Mouse (Mus musculus) heart, embryonic 16.5 days (tissue): ENCODE measurements around the gene Cadm1. TPM values are rescaled to one million over a fixed set of nuclear protein-coding genes. Genes with fewer than 3 reads are reported as not detected.

Experiments
- ATAC-seq: fragments of 200-750 bp; cut with Nextera tagmentation; replicated peaks from 2 replicates; pipeline ENCODE4 v1.8.0; 2017; ENCODE audit warnings: moderate number of reproducible peaks; ENCODE audit not compliant: insufficient read depth, low FRiP score; ENCODE audit errors: extremely low read depth
- H3K27ac ChIP-seq: fragments of 300-500 bp; sonication (generic); 2 replicates; pipeline ENCODE4 v1.5.1; 2014; ENCODE audit warnings: mild to moderate bottlenecking, low read length, control low read depth, moderate library complexity
- H3K27me3 ChIP-seq: fragments of 300-500 bp; sonication (generic); 2 replicates; pipeline ENCODE4 v1.6.1; 2014; ENCODE audit warnings: low read length, mixed read lengths; ENCODE audit not compliant: control insufficient read depth, insufficient read depth
- H3K36me3 ChIP-seq: fragments of 300-500 bp; sonication (generic); 2 replicates; pipeline ENCODE4 v1.6.1; 2014; ENCODE audit not compliant: control insufficient read depth, insufficient read depth
- H3K4me1 ChIP-seq: fragments of 300-500 bp; sonication (generic); 2 replicates; pipeline ENCODE4 v1.6.1; 2014; ENCODE audit warnings: low read length, mixed read lengths; ENCODE audit not compliant: control insufficient read depth, insufficient read depth
- H3K4me2 ChIP-seq: fragments of 300-500 bp; sonication (generic); 2 replicates; pipeline ENCODE4 v1.6.1; 2014; ENCODE audit warnings: low read depth, mild to moderate bottlenecking, control low read depth, low read length
- H3K4me3 ChIP-seq: fragments of 300-500 bp; sonication (generic); 2 replicates; pipeline ENCODE4 v1.5.1; 2014; ENCODE audit warnings: mild to moderate bottlenecking, control low read depth, low read length
- H3K9ac ChIP-seq: fragments of 300-500 bp; sonication (generic); 2 replicates; pipeline ENCODE4 v1.6.1; 2014; ENCODE audit warnings: low read length, control low read depth
- H3K9me3 ChIP-seq: fragments of 300-500 bp; sonication (generic); replicated peaks from 2 replicates; pipeline ENCODE4 v1.6.1; 2016; ENCODE audit warnings: low read length; ENCODE audit not compliant: control insufficient read depth
- WGBS: fragments of 180-500 bp; shearing (Covaris S2); extraction: QIAGEN DNeasy Blood & Tissue Kit; methylation state at CpG from one replicate; pipeline ENCODE4 v1.1.7; 2014; 5-methylcytosine and 5-hydroxymethylcytosine counted together
- polyA plus RNA-seq: library from polyadenylated mRNA; unstranded; fragments of >200 nt; fragmentation: Nextera tagmentation; extraction: Ambion mirVana; gene quantifications from 2 replicates; pipeline ENCODE4 v1.2.1, GENCODE M21; 2015

Cadm1 gene
- polyA plus RNA-seq, 1 experiment from 2014 or later: 12.7 TPM

DNA sequence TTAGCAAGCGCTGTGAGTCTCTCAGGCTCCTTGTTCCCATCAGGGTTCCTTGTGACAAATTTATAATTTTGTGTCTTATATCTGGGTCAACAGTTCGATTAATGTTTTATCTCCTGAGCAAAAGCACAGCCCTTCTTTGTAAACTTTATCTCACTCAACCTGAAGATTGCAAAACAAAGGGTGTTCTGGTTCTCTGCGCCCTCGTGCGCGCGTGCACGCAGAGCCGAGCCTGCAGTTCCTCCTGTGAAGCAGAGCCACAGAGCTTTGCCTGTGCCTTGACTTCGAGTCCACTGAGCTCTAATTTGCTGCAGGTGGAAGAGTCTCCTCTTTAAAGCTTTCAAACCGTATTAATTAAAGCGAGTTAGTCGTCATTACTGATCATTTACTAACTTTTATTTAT is 162.9 kb downstream of the Cadm1 start:
- H3K4me1 ChIP-seq: peaks cover 14% of the 10 kb centered on the region
- no peak overlapping the region for H3K4me3 ChIP-seq
- WGBS: 65% methylated on average over 13 of the region's 13 CpGs
- H3K9ac ChIP-seq: no peak overlapping the region
- H3K27me3 ChIP-seq: no peaks in the 10 kb centered on the region
- no peaks in the 10 kb centered on the region for H3K9me3 ChIP-seq
- H3K4me2 ChIP-seq: no peak overlapping the region
- ATAC-seq: no peak
- H3K27ac ChIP-seq: no peak overlapping the region
- H3K36me3 ChIP-seq: no peaks in the 10 kb centered on the region

DNA sequence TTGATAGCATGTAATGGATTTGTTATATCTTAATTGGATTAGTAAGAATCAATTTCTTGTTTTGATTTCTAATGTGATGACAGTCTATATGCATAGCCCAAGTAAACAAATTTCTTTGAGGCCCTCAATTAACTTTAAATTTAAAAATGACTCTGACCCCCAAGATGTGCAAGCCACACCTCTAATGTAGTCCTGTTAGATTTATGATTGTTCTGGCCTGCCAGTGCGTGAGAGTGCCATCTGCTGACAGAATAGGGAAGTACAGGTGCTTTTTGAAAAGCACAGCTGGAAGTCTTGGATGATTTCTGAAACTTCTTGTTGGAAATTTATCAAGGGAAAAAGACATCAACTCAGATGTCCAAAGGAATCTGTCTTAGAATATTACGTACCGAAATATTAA is 169.1 kb downstream of the Cadm1 start:
- H3K27me3 ChIP-seq: 0 out of 2 replicates have a peak, but pooled peaks cover 2% of the 10 kb centered on the region
- no peak overlapping the region for H3K4me2 ChIP-seq
- H3K4me3 ChIP-seq: no peak overlapping the region
- H3K4me1 ChIP-seq: peaks cover 8% of the 10 kb centered on the region
- no peaks in the 10 kb centered on the region for H3K36me3 ChIP-seq
- ATAC-seq: no peak
- 35% methylated on average over 3 of the region's 3 CpGs for WGBS
- H3K9me3 ChIP-seq: no peaks in the 10 kb centered on the region
- H3K9ac ChIP-seq: no peak overlapping the region
- no peak overlapping the region for H3K27ac ChIP-seq

DNA sequence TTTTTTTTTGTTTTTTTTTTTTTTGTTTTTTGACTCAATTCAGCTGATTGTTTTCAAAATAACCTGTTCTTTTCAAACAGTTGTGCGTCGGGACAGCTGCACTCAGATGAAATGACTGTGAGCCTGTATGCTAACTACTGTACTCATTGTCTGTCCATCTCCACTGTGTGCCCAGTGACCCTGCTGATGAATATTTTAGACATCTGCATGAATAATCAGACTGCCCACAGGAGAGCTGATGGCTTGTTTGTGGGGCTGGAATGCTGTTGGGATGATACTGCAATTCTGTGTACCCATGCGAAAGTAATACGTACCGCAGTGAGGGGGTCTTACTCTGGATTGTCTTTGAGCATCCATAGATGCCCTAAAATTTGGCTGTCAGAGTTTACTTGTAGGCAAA is 170.0 kb downstream of the Cadm1 start:
- H3K27me3 ChIP-seq: 0 out of 2 replicates have a peak, but pooled peaks cover 2% of the 10 kb centered on the region
- no peak overlapping the region for H3K4me2 ChIP-seq
- H3K36me3 ChIP-seq: no peaks in the 10 kb centered on the region
- no peak overlapping the region for H3K9ac ChIP-seq
- WGBS: 92% methylated on average over 5 of the region's 5 CpGs
- H3K4me3 ChIP-seq: no peak overlapping the region
- peaks cover 8% of the 10 kb centered on the region for H3K4me1 ChIP-seq
- no peaks in the 10 kb centered on the region for H3K9me3 ChIP-seq
- no peak overlapping the region for H3K27ac ChIP-seq
- ATAC-seq: no peak

DNA sequence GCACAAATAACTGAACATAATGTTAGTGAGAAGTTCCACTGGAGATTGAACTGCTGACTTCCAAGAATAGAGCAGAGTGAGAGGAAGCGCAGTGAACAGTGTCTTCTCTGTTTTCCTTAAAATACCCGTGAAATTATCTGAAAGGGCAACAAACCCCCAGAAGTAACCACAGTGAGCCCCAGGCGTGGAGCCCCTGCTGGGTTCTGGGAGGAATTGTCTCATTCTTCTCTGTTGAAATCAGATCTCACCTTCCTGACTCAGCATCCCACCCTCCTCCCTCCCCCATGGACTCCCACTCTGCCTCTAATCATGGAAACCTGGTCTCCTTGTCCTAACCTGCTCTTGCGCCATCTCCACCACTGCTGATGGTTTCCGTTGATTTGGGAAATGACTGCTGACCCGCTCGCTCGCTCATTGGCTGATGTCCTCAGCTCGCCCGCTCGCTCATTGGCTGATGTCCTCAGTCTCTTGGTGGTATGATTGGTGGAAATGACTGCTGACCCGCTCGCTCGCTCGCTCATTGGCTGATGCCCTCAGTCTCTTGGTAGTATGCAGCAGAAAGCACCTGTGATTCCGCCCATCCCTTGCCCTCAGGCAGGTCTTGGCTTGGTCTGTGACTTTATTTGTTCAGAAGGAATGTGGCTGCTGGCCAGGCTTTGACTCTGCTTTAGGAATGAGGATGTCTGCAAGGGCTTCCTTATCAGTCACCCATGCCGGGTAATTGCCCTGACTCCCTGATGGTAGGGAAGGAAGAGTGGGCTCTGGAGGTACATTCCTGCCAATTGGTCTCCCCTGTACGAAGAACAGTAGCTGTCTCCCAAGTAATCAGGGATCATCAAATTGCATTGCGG is 173.3 kb downstream of the Cadm1 start:
- no peaks in the 10 kb centered on the region for H3K36me3 ChIP-seq
- no peak overlapping the region for H3K9ac ChIP-seq
- no peaks in the 10 kb centered on the region for H3K9me3 ChIP-seq
- 0 out of 2 replicates have a peak, but pooled peaks cover 2% of the 10 kb centered on the region for H3K27me3 ChIP-seq
- no peak for ATAC-seq
- no peak overlapping the region for H3K4me3 ChIP-seq
- no peak overlapping the region for H3K4me2 ChIP-seq
- H3K4me1 ChIP-seq: peaks cover 8% of the 10 kb centered on the region
- WGBS: 80% methylated on average over 19 of the region's 19 CpGs
- H3K27ac ChIP-seq: no peak overlapping the region

DNA sequence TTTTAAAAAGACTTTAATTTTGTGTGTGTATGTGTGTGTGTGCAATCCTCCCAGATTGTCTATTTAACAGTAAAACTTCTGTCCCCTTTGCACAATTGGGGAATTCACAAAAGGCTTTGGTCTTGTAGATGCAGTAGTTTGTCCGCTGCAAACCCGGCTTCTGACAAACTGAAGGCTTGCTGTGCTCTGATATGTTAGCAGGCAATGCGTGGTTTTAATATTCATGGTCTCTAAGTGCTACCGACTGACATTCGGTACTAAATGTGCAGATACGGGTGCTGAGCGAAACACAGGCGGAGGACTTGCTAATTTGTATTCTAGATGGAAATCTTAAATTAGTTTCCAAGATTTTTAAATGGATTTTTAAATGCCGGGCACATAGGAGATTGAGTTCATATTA is 176.4 kb downstream of the Cadm1 start:
- H3K4me2 ChIP-seq: no peak overlapping the region
- WGBS: 94% methylated on average over 9 of the region's 9 CpGs
- H3K4me1 ChIP-seq: peaks cover 8% of the 10 kb centered on the region
- no peak overlapping the region for H3K4me3 ChIP-seq
- no peak overlapping the region for H3K9ac ChIP-seq
- no peaks in the 10 kb centered on the region for H3K9me3 ChIP-seq
- no peak overlapping the region for H3K27ac ChIP-seq
- H3K36me3 ChIP-seq: no peaks in the 10 kb centered on the region
- no peak for ATAC-seq
- no peaks in the 10 kb centered on the region for H3K27me3 ChIP-seq

DNA sequence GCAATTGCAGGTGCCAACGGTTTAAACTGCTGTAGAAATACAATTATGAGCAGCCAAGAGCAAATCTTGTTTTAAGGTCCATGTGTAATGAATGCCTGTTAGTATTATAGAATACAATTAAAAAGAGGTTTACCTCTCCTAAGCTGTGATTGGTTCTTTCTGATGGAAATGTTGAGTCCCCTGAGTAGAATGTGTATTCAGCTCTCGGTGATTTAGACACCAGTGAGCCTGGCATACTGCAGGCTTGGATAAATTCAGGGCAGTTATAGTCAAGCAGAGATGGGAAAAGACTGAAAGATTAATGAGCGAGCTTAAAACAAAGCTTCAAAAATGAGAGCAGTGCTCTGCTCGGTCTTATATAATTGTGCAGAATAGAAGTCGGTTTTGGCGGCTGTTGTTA is 177.4 kb downstream of the Cadm1 start:
- Histone ChIP-seq H3K9me3 (no peaks in the 10 kb centered on the region), H3K27me3 (no peaks in the 10 kb centered on the region), H3K27ac (no peak overlapping the region), H3K4me2 (no peak overlapping the region), H3K9ac (no peak overlapping the region), H3K4me3 (no peak overlapping the region), H3K4me1 (peaks cover 8% of the 10 kb centered on the region), H3K36me3 (no peaks in the 10 kb centered on the region)
- ATAC-seq: no peak
- WGBS: 90% methylated on average over 6 of the region's 6 CpGs

DNA sequence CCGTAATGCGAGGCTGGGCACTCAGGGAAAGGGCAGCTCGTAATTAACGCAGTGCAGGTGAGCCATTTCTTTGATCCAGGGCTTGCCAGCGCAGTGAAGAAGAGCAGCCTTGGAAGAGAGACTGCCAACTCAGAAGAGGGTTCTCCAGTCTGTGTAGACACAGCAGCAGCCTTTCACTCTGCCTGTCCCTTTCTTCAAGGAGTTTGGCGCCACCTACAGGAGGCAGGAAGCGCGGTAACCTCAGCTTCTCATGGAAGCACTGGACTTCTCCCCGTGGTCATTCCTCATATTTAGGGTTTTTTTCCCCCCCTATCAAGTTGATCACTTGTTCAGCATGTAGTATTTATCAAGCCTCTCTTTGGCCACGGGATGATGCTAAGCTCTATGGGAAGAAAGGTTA is 178.3 kb downstream of the Cadm1 start:
- no peak overlapping the region for H3K4me3 ChIP-seq
- H3K4me2 ChIP-seq: no peak overlapping the region
- H3K4me1 ChIP-seq: peaks cover 5% of the 10 kb centered on the region
- H3K27ac ChIP-seq: no peak overlapping the region
- 21% methylated on average over 10 of the region's 10 CpGs for WGBS
- no peaks in the 10 kb centered on the region for H3K36me3 ChIP-seq
- no peak; the same call in 1 of the 2 replicates for ATAC-seq
- no peaks in the 10 kb centered on the region for H3K27me3 ChIP-seq
- no peaks in the 10 kb centered on the region for H3K9me3 ChIP-seq
- H3K9ac ChIP-seq: no peak overlapping the region

DNA sequence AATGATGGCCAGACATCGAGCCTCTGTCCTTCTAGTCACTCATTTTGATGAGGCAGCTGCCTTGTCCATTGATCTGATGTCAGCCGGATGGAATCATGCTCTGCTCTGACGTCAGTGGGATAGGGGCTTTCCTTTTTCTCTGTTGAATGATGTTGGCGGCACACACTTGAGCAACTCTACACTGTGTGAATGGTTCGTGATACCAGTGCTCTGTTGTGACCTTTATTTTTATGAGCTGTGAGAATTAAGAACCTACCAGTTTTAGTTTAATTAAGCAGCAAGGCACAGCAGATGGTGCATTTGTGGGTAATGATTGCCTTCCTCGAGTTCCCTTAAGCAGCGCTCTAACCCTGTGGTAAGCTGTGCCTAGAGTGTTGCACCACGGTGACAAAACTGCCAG is 181.0 kb downstream of the Cadm1 start:
- ATAC-seq: no peak
- WGBS: 86% methylated on average over 8 of the region's 8 CpGs
- no peaks in the 10 kb centered on the region for H3K9me3 ChIP-seq
- H3K27me3 ChIP-seq: no peaks in the 10 kb centered on the region
- no peaks in the 10 kb centered on the region for H3K4me1 ChIP-seq
- H3K4me2 ChIP-seq: no peak overlapping the region
- no peak overlapping the region for H3K27ac ChIP-seq
- H3K36me3 ChIP-seq: no peaks in the 10 kb centered on the region
- no peak overlapping the region for H3K9ac ChIP-seq
- no peak overlapping the region for H3K4me3 ChIP-seq

DNA sequence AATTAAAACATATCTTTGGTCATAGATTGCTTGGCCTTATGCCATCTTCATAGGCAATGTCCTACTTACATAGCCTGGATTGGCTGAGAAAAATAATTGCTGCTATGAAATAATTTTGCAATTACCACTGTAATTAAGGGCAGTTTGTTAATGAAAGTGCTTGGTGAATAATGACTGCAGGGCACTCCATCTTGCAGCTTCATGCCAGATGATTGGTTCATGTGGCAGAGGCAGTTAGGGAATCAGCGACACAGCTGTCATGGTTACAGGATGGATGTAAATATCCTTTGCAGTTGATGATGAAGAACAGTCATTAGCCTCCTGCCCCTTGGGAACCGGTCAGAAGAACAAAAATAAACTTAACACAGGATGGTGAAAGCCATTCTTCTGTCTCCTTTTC is 184.6 kb downstream of the Cadm1 start:
- no peaks in the 10 kb centered on the region for H3K27me3 ChIP-seq
- ATAC-seq: no peak
- H3K4me3 ChIP-seq: no peak overlapping the region
- no peaks in the 10 kb centered on the region for H3K9me3 ChIP-seq
- no peaks in the 10 kb centered on the region for H3K4me1 ChIP-seq
- H3K4me2 ChIP-seq: no peak overlapping the region
- H3K27ac ChIP-seq: no peak overlapping the region
- no peak overlapping the region for H3K9ac ChIP-seq
- no peaks in the 10 kb centered on the region for H3K36me3 ChIP-seq
- WGBS: 58% methylated on average over 2 of the region's 2 CpGs
